Mouse (Mus musculus) megakaryocyte, embryonic 14.5 days (primary cell): ENCODE data around the gene Uchl3.

Experiments used
- FLI1 ChIP-seq: IDR thresholded peaks from 2 replicates; pipeline ENCODE4 v1.6.1; 2012; ENCODE audit warnings: low read length, inconsistent platforms, mixed read lengths
- GATA1 ChIP-seq: IDR thresholded peaks from 3 replicates; pipeline ENCODE4 v1.6.1; 2012; ENCODE audit warnings: mixed read lengths, low read length, inconsistent platforms, borderline replicate concordance

GRCm38 (mm10) chr14:101654526-101654909 lies 751 bp downstream of the Uchl3 start:
- TF ChIP-seq GATA1 (no peak), FLI1 (no peak)
